Mouse (Mus musculus): ENCODE measurements around the gene Akt2. TPM values are rescaled to one million over a fixed set of nuclear protein-coding genes. Genes with fewer than 3 reads are reported as not detected.

Akt2 gene
- polyA plus RNA-seq, 1 experiment from 2014 or later, result 83.7 TPM

DNA sequence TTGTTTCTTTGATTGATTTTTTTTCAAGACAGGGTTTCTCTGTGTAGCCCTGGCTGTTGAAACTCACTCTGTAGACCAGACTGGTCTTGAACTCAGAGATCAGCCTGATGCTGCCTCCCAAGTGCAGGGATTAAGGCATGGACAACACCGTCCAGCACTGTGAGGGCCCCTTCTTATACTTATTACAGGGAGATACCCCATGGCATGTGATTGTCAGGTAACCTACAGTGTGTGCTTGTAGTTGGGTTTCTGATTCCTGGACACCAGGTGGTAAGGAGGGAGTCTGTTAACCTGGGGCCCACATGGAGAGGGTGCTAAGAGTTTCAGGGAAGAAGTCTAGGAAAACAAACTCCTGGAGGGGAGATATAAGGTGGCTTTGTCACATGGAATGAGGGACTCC, 95.7 kb downstream of the Akt2 start:
- no peaks in the 10 kb centered on the region for H3K27me3 ChIP-seq (replicated peaks; ENCODE audit: control insufficient read depth, insufficient read depth, low read length)
- no peak overlapping the region for H3K9ac ChIP-seq (replicated peaks; ENCODE audit: low read depth, low read length)
- H3K4me3 ChIP-seq (replicated peaks; ENCODE audit: low read length), result no peak overlapping the region
- H3K27ac ChIP-seq (ENCODE audit: low read length), result no peak overlapping the region
- H3K4me1 ChIP-seq (replicated peaks; ENCODE audit: control insufficient read depth, insufficient read depth, low read length), result peaks cover 16% of the 10 kb centered on the region
- no peaks in the 10 kb centered on the region for H3K9me3 ChIP-seq (ENCODE audit: control insufficient read depth, low read length)
- 90% methylated on average over 1 of the region's 1 CpGs for WGBS
- ATAC-seq, result no peak
- no peak overlapping the region for H3K4me2 ChIP-seq (ENCODE audit: low read length)
- no peaks in the 10 kb centered on the region for H3K36me3 ChIP-seq (ENCODE audit: control insufficient read depth, insufficient read depth)

DNA sequence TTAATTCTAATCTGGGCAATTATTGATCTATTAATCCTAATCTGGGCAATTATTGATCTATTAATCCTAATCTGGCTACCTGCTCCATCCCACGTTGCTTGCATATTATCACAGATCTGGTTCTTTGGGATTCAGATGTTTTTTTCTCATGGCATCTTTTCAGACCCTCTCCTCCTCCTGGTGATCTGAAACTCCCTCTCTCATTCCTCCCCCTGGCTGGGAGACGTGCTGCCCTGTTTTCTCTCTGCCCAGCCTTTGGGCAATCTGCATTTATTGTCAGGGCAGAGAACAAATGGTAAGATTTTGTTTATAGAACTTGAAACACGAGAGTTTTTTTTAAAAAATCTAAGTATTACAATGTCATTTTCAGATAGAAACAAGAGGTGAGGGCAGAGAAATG, 96.5 kb downstream of the Akt2 start:
- no peak overlapping the region; the same call in 1 of the 2 replicates for H3K27ac ChIP-seq (ENCODE audit: low read length)
- WGBS, result 69% methylated on average over 3 of the region's 3 CpGs
- peak overlapping the region; percentile 67 for H3K4me2 ChIP-seq (ENCODE audit: low read length)
- H3K9ac ChIP-seq (replicated peaks; ENCODE audit: low read depth, low read length), result peak overlapping the region; percentile 51
- H3K9me3 ChIP-seq (ENCODE audit: control insufficient read depth, low read length), result no peaks in the 10 kb centered on the region
- peaks cover 16% of the 10 kb centered on the region for H3K4me1 ChIP-seq (replicated peaks; ENCODE audit: control insufficient read depth, insufficient read depth, low read length)
- ATAC-seq, result no peak
- H3K36me3 ChIP-seq (ENCODE audit: control insufficient read depth, insufficient read depth), result no peaks in the 10 kb centered on the region
- H3K27me3 ChIP-seq (replicated peaks; ENCODE audit: control insufficient read depth, insufficient read depth, low read length), result no peaks in the 10 kb centered on the region
- no peak overlapping the region for H3K4me3 ChIP-seq (replicated peaks; ENCODE audit: low read length)

DNA sequence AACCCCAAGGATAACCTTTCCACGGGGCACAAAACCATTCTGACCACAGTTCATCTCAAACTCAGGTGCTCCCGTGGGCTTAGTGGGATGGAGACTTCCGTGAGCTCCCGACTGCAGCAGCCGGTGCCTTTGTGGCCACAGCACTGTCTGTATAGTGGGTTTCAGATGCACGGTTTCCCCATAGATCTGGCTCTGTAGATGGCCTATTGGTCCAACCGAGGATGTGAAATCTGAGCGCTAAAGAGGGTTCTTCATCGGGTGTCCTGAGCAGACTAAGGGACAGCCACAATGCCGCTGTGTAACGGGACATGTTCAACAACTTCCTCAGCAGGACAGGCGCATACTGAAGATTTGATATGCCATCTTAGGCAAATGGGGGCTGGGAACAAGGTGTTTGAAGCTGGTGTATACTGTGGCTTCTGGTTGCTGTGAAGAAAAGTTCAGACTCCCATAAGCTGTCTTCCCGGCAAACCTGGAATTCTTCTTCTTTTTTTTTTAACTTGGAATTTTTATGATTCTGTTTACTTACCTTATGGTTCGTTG, 97.0 kb downstream of the Akt2 start:
- Histone ChIP-seq H3K27me3 (replicated peaks; ENCODE audit: control insufficient read depth, insufficient read depth, low read length) (no peaks in the 10 kb centered on the region), H3K9ac (replicated peaks; ENCODE audit: low read depth, low read length) (peak overlapping the region; percentile 51), H3K36me3 (ENCODE audit: control insufficient read depth, insufficient read depth) (no peaks in the 10 kb centered on the region), H3K27ac (ENCODE audit: low read length) (peak overlapping the region; percentile 82), H3K4me1 (replicated peaks; ENCODE audit: control insufficient read depth, insufficient read depth, low read length) (peaks cover 16% of the 10 kb centered on the region), H3K4me2 (ENCODE audit: low read length) (peak overlapping the region; percentile 67), H3K9me3 (ENCODE audit: control insufficient read depth, low read length) (no peaks in the 10 kb centered on the region), H3K4me3 (replicated peaks; ENCODE audit: low read length) (peak overlapping the region; percentile 44)
- whole genome bisulfite sequencing, result 39% methylated on average over 14 of the region's 14 CpGs
- no peak for ATAC-seq

DNA sequence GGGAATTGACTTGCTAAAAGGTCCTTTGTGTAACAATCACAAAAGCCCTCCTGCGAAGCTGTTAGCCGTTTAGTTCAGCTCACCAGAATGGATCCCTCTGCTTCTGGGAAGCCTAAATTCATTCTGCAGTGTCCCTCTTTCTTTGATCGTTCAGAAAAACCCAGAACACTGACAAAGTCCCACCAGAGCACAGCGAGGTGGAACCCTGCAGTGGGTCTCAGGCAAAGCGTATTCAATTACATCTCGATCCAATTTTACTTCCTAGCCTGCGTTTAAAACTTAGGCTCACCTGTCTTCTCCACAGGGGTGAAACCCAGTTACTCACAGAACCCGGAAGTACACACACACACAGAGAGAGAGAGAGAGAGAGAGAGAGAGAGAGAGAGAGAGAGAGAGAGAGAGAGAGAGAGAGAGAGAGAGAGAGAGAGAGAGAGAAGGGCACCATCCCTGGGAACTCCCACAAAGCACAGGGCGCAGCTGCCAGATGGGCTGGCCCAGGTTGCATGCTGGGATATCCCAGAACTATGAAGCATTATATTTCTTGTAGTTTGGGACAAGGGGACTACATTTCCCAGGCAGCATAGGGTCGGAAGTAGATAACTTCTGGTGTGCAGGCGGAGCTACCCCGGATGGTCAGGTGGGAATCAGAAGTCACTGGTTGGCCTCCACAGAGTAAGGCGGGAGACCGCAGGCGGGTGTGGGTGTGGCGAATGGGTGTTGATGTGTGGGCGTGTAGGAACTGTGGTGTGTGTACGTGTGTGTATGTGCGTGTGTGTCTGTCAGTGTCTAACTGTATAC, 97.7 kb downstream of the Akt2 start, which contains the start of gene Zfp607b:
Gene Zfp607b, plus strand, starts transcription at position 526 of the 798 bp plus-strand sequence.
- Histone ChIP-seq H3K9me3 (ENCODE audit: control insufficient read depth, low read length) (no peaks in the 10 kb centered on the region), H3K4me1 (replicated peaks; ENCODE audit: control insufficient read depth, insufficient read depth, low read length) (peaks cover 16% of the 10 kb centered on the region), H3K4me2 (ENCODE audit: low read length) (peak within 1 kb of the TSS; percentile 67), H3K9ac (replicated peaks; ENCODE audit: low read depth, low read length) (peak within 1 kb of the TSS; percentile 60), H3K36me3 (ENCODE audit: control insufficient read depth, insufficient read depth) (no peaks in the 10 kb centered on the region), H3K27me3 (replicated peaks; ENCODE audit: control insufficient read depth, insufficient read depth, low read length) (no peaks in the 10 kb centered on the region), H3K27ac (ENCODE audit: low read length) (peak within 1 kb of the TSS; percentile 82), H3K4me3 (replicated peaks; ENCODE audit: low read length) (peak within 1 kb of the TSS; percentile 44)
- under 1% methylated on average over 19 of the region's 19 CpGs for WGBS
- peak; percentile 98 for ATAC-seq

Other genes with a start within 250 kb of the Akt2 start
- gene Shkbp1, start 235.5 kb upstream of the Akt2 start, polyA plus RNA-seq (2015; fragmentation: Nextera tagmentation; extraction: Ambion mirVana), result 88.1 and 95.5 TPM in 2 replicates
- gene Gm20479, start 234.1 kb upstream of the Akt2 start, polyA plus RNA-seq (2015; fragmentation: Nextera tagmentation; extraction: Ambion mirVana), result not detected in 2 replicates
- gene Sptbn4, start 143.9 kb upstream of the Akt2 start, polyA plus RNA-seq (2015; fragmentation: Nextera tagmentation; extraction: Ambion mirVana), result 2.3 and 2.5 TPM in 2 replicates
- gene Blvrb, start 143.6 kb upstream of the Akt2 start, polyA plus RNA-seq (2015; fragmentation: Nextera tagmentation; extraction: Ambion mirVana), result 14.9 and 16.8 TPM in 2 replicates
- gene Sertad3, start 117.8 kb upstream of the Akt2 start, polyA plus RNA-seq (2015; fragmentation: Nextera tagmentation; extraction: Ambion mirVana), result 11.6 and 14.8 TPM in 2 replicates
- gene Sertad1, start 104.6 kb upstream of the Akt2 start, polyA plus RNA-seq (2015; fragmentation: Nextera tagmentation; extraction: Ambion mirVana), result 6.5 and 7.0 TPM in 2 replicates
- gene Prx, start 92.2 kb upstream of the Akt2 start, polyA plus RNA-seq (2015; fragmentation: Nextera tagmentation; extraction: Ambion mirVana), result 1.1 and 1.3 TPM in 2 replicates
- 0.24 and 0.67 TPM in 2 replicates for gene Hipk4, start 68.3 kb upstream of the Akt2 start, polyA plus RNA-seq (2015; fragmentation: Nextera tagmentation; extraction: Ambion mirVana)
- gene Pld3, start 38.3 kb upstream of the Akt2 start, polyA plus RNA-seq (2015; fragmentation: Nextera tagmentation; extraction: Ambion mirVana), result 109 and 139 TPM in 2 replicates
- 39.1 and 40.2 TPM in 2 replicates for gene 2310022A10Rik, start 38.3 kb upstream of the Akt2 start, polyA plus RNA-seq (2015; fragmentation: Nextera tagmentation; extraction: Ambion mirVana)
- gene Ttc9b, start 62.4 kb downstream of the Akt2 start, polyA plus RNA-seq (2015; fragmentation: Nextera tagmentation; extraction: Ambion mirVana), result 56.2 and 65.7 TPM in 2 replicates
- 10.6 and 14.3 TPM in 2 replicates for gene Map3k10, start 83.0 kb downstream of the Akt2 start, polyA plus RNA-seq (2015; fragmentation: Nextera tagmentation; extraction: Ambion mirVana)
- gene Zfp607b, start 97.8 kb downstream of the Akt2 start, polyA plus RNA-seq (2015; fragmentation: Nextera tagmentation; extraction: Ambion mirVana), result 13.8 and 14.5 TPM in 2 replicates
- 132 and 133 TPM in 2 replicates for gene Zfp60, start 139.8 kb downstream of the Akt2 start, polyA plus RNA-seq (2015; fragmentation: Nextera tagmentation; extraction: Ambion mirVana)
- gene Zfp626, start 215.6 kb downstream of the Akt2 start, polyA plus RNA-seq (2015; fragmentation: Nextera tagmentation; extraction: Ambion mirVana), result 2.4 and 2.7 TPM in 2 replicates
- gene Zfp59, start 247.1 kb downstream of the Akt2 start, polyA plus RNA-seq (2015; fragmentation: Nextera tagmentation; extraction: Ambion mirVana), result 12.2 and 14.0 TPM in 2 replicates

Data from forebrain, embryonic 16.5 days (tissue).